Mouse (Mus musculus) lung, postnatal 14 days (tissue): ENCODE data around the gene Cngb1.

ENCODE experiments used
- DNase-seq: peaks from one replicate; pipeline ENCODE4 v3.0.0; 2021

Gene Cngb1

DNA sequence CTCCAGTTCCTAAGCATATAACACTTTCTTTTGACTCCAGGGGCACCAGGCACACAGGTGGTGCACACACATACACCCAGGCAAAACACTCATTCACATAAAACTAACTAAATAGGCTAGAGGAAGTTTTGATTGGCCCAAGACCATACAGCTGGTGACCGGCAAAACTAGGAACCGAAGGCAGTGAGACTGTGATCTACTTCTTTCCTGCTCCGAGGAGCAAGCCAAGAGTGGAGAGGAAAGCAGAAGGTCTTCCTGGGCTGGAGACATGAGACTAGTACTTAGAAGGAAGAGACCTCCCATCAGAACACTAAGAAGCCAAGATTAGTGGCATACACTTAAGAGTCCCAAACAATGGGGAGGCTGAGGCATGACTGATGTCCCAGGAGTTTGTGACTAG is 16.8 kb upstream of the Cngb1 start:
- DNase-seq, result no peak

DNA sequence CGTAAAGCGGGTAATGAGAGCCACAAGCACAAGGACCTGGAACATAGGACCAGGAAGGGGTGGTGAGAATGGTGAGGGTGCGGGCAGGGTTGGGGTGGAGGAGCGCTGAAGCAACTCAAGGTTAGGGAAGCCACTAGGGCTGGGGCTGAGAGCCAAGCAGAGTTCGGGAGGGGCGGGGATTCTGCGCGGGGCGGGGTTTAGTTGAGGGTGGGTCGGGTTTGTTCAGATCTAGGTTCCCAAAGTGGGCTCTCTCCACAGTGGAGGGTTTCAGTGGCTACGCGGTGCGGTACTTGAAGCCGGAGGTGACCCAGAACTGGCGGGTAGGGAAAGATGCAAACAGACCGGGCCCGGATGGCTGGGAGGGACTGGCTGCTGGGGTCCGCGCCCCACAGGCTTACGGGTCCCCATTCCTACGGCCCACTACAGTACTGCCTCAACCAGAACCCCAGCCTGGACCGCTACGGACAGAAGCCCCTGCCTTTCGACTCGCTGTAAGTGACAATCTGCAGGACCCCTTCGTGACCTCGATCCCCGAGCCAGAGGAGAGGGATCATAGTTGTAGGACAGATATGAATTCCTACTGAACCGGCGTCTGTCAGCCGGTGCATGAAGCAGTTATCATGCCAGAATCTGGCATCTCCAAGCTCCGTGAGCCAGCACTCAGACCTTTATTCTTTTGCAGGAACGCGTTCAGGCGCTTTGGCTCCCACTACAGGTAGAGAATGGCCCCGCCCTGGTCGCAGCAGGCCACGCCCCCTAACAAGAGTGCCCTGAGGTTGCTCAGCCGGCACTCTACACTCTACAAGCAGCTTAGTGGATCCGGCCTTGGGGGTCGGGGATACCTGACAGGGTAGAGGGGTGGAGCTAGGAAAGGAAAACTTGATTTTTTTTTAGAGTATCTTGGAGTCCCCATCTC is 14.1 kb upstream of the Cngb1 start:
- DNase-seq, result peak; percentile 82

DNA sequence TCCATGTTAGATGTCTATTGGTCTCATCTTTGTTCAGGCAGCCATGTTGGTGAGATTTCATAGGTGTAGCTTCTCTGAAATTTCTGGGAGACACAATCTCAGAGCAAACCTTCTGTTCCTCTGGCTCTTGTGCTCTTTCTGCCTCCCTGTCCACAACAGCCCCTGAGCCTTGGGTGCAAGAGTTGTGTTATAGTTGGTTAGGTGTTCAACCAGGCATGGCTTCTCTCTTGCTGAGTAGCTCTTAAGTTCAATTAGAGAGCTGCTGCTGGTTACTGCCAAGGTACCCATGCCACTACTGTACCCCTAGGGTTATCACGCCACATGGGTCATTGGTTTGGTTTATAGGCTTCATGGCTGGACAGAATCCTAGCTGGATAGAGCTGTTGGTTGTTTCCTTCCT is 9.0 kb upstream of the Cngb1 start:
- DNase-seq, result no peak

DNA sequence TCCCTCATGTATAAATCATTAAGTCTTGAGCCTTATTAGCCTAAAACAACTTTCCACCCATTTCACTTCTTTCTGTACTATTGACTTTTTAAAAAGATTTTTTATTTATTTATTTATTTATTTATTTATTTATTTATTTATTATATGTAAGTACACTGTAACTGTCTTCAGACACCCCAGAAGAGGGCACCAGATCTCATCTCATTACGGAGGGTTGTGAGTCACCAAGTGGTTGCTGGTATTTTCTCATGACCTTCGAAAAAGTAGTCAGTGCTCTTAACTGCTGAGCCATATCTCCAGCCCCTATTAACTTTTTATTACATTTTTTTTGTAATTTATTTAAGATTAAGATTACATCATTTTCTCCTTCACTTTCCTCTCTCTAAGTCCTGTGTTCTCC is 8.3 kb upstream of the Cngb1 start:
- DNase-seq, result no peak

DNA sequence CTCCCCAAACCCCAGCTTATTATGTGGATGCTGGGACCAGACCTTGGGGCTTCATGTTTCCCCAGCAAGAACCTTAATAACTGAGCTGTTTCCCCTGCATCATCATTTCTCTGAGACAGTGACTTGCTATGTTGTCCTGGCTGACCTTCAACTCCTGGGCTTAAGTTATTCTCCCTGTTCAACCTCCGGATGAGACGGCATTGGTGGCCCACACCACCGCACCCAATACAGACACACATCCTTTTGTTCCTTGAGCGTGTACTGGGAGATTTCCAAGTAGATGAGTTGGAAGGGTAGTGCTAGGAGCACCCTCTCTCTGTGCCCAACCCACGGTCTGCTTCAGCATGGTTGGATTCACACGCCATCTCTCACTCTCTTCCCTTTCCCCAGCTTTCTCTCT is 7.5 kb upstream of the Cngb1 start:
- no peak for DNase-seq

DNA sequence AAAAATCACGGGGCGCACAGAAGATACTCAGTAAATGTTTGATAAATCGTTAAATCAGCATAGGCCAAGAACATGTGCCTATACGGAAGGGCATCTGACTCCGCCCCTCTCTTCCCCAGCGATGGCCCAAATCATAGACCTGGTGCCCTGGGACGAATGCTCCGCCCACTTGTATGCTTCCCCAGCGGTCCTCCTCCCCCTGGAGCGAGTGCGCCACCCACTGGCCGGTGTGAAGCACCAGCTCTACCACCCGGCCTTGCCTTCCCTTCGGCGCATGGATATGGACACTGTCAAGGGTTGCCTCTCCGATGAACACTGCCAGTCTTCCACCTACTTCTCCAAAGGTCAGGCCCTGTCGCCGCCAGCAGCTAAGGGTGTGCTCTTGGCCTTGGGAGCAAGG is 6.5 kb upstream of the Cngb1 start:
- no peak for DNase-seq

DNA sequence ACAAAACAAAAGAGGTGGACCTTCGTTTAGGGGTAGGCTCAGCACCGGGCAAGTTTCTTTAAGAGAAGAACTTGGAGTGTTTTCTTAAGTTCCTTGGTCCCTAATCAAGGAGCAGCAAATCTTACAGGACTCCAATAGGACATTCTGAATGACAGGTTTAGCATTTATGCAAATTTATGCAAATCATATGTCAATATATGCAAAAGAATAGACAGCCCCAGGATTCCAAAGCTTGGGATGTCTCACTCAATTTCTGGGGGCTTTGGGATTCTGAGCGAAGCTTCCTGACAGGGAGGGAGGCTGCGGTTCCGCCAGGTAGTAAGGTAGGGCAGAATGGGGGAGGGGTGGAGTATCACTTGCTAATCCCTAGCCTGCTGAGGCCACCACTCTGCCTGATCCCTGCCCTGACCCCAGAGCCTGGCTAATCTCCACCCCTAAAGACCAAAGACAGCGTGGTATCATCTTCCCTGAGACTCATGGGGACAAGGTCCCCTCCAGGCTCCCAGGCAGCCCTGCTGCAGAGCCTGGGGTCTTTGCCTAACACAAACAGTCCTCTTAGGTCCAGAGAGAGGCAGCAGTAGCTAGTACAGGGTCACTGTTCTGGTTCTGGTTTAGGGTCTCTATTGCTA is 4.1 kb upstream of the Cngb1 start, which contains the start of gene Tepp:
TSS of gene Tepp (plus strand) at position 225 of the 629 bp plus-strand sequence.
- no peak for DNase-seq

DNA sequence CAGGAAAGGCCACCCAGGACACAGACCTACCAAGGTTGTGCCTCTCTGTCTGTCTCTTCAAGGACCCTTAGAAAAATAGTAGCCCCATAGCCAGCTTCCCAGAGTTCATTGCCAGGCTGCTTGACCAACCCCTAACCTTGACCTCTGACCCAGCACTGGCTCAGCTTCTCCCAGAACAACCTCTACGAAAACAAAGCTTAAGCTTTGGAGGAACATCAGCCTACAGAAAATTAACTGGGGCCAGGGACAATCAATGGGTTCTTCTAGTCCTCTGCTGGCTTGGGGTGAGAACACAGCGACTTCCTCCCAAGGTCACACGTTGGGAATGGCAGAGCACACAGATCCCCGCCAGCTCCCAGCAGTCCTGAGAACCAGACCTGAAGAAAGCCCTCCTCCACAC is 859 bp downstream of the Cngb1 start:
- no peak for DNase-seq

DNA sequence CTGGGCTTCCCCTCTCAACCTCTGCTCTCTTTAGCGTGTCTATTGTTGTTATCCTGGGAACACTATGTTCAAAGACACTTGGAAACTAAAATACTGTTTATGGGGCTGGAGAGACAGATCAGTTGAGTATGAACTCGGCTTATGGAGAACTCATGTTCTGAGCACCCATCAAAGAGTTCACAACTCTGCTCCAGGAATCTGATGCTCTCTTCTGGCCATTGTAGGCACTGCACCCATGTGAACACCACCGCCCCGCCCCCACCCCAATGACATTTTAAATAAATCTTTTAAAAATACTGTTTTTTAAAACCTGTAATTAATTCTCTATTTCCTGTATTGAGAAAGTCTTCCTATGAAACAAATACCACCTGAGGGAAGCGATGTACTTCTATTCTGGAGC is 4.0 kb downstream of the Cngb1 start:
- DNase-seq, result peak; percentile 62

DNA sequence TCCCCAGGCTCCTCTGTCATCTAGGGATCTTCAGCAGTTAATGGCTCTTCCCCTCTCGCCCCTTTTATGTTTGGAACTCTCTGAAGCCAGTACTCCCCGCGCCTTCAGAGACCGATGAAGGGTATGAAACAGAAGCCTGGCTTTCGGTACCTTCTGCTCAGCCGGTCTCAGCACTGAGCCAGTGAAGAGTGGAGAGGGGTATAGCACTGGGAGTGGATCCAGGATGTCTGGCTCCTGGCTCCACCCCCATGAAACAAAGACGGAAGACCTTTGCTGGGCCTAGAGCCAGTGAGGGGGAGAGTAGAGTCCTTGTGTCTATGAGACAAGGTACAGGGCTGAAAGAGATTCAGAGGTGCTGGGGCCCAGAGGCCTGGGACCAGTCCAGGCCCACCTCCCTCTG is 12.5 kb downstream of the Cngb1 start:
- DNase-seq, result peak; percentile 55

DNA sequence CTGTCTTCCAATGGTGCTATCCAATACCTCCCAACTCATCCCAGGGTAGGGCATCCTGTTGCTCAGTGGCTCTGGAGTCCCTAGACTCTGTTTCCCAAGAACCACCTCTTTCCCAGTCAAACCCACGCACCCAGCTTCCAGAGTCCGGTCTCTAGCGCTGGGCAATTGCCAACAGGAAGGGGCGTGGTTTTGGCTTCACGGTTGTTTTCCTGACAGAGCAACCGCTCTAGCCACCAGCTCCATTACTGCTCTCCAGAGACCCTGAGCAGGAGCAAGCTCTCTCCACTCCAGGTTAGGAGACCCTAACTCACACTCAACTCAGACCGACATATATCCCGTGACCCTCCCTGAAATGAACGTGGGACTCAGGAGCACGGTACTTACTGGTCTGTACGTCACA is 13.2 kb downstream of the Cngb1 start:
- DNase-seq, result peak; percentile 92

DNA sequence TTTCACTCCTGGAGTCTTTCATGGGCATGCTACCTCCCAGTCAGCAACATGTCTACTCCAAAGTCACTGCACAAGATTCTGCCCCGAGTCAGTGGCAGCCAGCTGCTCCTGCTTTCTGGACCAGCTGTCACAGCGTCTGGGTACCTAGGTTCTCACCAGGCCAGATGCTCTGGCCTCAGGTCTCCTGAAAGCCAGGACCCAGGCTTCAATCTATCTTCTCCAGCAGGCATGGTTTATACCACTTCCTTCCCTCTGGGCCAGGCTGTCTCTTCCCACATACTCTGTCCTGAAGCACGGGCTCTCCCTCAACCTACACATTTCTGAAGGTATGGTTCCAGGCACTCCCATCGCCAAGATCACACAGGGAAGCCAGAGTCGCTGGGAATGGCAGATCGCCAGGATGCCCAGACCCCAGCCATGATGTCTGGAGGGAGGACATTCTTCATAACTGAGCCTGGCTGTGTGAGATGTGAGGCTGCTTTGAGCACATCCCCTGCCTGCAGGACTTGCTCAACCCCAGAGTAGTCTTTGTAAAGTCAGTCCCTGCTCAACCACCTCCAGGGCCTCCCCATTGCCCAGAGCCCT is 17.2 kb downstream of the Cngb1 start:
- DNase-seq, result no peak

DNA sequence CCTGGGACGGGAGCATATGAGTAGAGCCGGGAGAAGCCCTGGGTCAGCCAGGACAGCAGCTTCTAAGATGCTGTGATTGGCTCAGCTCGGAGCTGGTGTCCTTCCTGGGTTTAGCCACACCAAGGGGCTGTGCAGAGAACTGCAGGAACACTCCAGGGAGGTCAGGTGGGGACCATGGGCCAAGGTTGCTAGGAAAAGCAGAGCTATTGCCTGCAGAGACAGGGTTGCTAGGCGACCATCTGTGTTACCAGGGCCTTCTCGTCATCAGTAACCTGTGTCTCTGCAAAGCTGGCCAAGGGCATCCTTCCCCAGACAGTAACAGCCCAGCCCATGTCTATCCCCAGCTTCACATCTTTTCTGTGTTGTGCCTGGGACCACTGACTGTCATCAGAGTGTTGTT is 24.9 kb downstream of the Cngb1 start:
- DNase-seq, result no peak

DNA sequence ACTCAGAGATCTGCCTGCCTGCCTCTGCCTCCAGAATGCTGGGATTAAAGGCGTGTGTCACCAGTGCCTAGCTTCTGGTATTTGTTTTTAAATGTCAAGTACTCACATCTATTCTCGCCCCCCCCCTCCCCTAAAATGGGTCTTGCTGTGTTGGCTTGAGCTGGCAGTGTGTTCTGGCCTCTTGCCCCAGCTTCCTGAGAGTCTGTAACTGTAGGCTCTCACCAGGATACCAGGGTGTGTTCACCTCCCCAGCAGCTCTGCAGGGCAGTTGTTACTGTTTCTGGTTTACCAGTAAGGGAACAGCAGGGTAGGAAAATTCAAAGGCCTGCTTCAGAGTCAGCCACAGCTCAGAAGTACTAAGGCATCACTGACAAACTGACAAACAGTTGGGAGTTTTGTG is 33.5 kb downstream of the Cngb1 start:
- peak; percentile 62 for DNase-seq

DNA sequence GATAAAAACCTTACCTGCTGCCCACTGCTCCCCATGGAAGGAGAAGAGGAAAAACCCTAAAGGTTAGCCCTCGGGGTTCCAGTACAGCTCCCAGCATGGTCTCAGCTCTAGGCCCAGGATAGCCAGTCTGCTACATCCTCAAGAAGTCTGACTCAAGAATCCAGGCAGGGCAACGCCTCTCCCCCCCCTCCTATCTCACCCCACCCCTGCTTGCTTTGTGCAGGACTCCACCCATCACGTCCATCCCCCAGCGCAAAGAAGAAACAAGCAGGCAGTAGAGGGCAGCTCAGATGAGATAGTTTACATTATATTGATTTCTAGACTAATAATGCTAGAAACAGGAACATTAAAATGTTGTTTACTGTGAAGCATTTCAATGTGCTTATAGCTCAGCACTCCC is 34.5 kb downstream of the Cngb1 start:
- DNase-seq, result peak; percentile 10

DNA sequence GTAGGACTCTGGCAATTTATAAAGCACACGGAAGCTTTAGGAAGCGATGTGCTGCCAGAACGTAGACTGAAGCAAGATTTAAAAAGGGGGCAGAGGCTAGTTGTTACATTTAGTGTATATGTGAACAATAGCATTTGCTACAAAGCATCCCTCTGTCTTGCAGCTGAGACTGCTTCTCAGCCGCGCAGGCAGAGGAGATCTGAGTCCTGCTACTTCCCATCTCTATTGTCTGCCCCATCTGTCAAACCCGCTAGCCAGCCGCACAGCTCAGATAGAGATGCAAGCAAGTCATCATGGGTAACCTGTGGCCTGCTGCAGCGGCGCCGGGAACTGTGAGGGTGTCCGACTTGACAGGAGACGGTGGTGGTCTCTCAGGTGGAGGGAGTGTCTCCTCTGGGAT is 35.9 kb downstream of the Cngb1 start:
- DNase-seq, result no peak

DNA sequence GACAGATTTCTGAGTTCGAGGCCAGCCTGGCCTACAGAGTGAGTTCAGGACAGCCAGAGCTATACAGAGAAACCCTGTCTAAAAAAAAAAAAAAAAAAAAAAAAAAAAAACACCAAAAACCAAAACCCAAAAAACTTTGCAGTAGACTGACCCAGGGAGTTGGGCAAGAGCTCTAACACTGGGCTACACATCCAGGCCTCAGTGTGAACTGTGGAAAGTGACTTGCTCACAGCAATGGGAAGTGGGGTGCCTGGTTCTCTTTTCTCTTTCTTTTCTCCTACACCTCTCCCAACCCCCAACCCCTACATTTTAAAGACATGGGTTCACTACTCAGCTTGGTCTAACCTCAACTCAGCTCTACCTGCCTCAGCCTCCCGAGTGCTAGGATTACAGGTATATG is 44.2 kb downstream of the Cngb1 start:
- DNase-seq, result no peak

DNA sequence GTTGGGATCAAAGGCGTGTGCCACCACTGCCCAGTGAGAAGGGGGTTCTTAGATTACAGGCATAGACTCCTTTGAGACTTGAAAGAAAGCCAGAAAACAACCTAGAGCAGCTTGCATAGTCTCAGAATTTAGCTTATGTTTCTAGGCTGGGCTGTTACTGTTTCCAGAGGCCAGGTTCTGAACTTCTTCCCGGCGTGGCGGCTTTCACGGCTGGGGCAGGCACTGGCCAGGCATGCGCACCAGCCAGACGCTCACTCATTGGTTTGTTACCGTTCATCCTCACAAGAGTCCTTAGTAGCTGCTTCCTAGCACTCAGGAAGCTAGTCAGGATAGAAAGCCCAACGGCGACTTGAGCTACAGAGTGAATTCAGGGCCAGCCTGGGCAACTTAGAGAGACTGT is 50.8 kb downstream of the Cngb1 start:
- no peak for DNase-seq

DNA sequence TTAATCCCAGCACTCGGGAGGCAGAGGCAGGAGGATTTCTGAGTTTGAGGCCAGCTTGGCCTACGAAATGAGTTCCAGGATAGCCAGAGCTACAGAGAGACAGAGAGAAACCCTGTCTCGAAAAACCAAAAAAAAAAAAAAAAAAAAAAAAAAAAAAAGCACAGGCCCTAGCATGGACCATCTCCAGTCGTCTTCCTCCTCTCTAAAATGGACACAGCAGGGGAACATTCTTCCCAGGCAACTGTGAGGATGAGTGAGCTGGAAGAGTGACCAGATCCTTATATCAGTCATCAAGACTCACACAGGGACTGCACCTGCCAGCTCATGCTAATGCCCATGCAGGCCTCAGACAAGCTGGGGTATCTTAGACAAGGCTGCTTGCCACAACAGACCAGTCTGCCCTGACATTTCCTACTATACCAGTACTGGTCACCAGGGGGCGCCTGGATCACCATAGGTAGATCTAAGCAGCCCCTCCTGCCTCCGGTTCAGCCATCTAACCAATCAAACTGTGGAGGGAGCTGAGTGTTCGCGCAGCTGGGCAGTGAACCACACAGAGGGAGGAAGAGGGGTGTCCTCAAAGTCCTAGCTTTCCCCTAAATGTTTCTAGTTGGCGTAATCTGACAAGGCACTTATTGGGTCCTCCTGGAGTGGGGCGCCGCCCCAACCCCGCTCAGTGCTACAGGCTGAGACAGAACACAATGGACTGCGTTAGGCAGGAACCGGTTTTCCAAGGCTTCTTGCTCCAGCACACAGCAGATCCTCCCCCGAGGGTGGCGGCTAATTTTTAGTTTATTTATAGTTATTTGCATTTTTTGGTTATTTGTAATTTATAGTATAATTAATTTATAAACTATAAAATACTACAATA is 51.6 kb downstream of the Cngb1 start:
- DNase-seq, result peak; percentile 100

DNA sequence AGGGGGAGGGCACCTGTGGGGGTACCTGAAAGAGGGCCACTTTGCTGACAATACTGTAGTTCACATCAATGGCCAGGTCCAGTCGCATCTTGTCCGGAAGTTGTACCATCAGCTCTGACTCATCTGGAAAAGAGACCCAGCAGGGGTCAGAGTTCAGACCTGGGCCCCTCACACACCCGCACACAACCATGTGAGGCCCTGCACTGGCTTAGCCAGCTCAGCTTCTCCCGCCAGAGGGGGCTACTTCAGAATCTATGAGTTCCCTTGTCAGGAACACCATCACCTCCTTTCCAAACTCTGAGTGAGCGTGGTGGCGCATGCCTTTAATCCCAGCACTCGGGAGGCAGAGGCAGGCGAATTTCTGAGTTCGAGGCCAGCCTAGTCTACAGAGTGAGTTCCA is 54.3 kb downstream of the Cngb1 start:
- DNase-seq, result no peak

DNA sequence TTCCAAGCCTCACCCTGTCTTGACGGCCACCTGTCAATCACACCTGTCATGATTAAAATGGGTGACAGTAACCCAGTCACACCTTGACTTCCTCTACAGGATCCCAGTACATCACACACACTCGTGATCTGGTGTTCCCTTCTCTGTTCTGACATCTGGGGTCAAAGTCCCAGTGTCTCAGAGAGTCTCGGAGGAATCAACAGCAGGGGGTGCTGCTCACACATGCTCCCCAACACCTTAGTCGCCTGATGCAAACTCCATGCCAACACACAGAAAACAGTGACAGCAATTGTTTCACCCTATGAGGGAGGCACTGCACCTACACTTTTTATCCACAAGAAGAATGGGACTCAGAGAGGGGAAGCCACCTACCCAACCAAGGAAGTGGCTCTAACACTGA is 56.5 kb downstream of the Cngb1 start:
- DNase-seq, result peak; percentile 24

DNA sequence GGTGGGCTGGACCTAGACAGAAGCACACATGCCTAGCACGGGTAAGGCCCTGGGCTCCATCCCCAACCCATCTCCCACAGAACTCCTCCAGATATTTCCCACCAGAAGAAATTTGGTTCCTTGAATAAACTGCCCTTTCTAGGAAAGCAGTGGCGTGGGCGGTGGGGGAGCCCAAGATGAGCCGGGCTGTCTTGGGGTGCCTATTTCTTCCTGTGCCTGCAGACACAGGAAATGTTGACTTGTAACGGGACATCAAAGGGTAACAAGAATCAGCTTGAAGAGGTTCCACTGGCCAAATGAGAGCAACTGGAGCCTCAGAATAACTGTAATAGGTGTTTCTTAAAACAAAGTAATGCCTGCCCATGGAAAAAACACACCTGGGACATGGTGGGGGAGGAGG is 59.1 kb downstream of the Cngb1 start:
- DNase-seq, result no peak

DNA sequence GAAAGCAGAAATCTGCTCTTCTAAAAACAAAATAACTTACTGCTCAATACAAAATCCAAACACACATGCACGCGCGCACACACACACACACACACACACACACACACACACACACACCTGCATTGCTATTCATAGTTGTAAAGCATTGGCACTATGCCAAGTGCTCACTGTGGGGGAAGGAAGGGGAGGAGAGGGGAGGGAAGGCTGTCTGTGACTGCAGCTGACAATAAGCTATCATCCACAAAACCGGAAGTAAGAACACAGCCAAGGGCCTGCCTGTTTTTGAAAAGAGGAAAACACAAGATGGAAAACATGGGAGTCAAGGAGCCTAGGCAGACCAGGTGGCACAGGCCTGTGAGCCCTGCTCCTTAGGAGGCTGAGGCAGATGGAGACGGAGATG is 61.2 kb downstream of the Cngb1 start:
- DNase-seq, result peak; percentile 70
